Mouse (Mus musculus): ENCODE data around the gene Smim4. TPM values are rescaled to one million over a fixed set of nuclear protein-coding genes. Genes with fewer than 3 reads are reported as not detected.

The Smim4 gene
- polyA plus RNA-seq, 1 experiment from 2014 or later: 58.7 TPM

- Histone ChIP-seq H3K9me3 (ENCODE audit: control insufficient read depth, low read length) (no peaks in the 10 kb centered on the region), H3K36me3 (ENCODE audit: control insufficient read depth, insufficient read depth, low read length) (peaks cover 23% of the 10 kb centered on the region), H3K9ac (ENCODE audit: low read depth, low read length) (peak within 1 kb of the TSS; percentile 7; the same call in 1 of the 2 replicates), H3K27me3 (ENCODE audit: control insufficient read depth, insufficient read depth, low read length) (no peaks in the 10 kb centered on the region), H3K4me2 (replicated peaks; ENCODE audit: low read depth, low read length) (peak within 1 kb of the TSS; percentile 5; the same call in 1 of the 2 replicates), H3K4me1 (replicated peaks; ENCODE audit: control insufficient read depth, insufficient read depth, low read length) (no peaks in the 10 kb centered on the region), H3K4me3 (ENCODE audit: low read depth, low read length) (0 out of 2 replicates have a peak within 1 kb of the TSS, but pooled peaks have one; percentile 0), H3K27ac (ENCODE audit: low read depth, low read length) (no peak within 1 kb of the TSS)
- WGBS: 66% methylated on average over 10 of the region's 10 CpGs
- ATAC-seq (ENCODE audit: low FRiP score) (no peak), DNase-seq (ENCODE audit: low spot score) (no peak)
These were observed 39.7 kb upstream of the Smim4 start, which contains the start of gene Stab1 for GRCm38 (mm10) chr14:31168425-31168824. TSS of gene Stab1 (minus strand) at chr14:31168641.

- H3K9me3 ChIP-seq (ENCODE audit: control insufficient read depth, low read length): no peaks in the 10 kb centered on the region
- 78% methylated on average over 9 of the region's 9 CpGs for WGBS
- no peaks in the 10 kb centered on the region for H3K27me3 ChIP-seq (ENCODE audit: control insufficient read depth, insufficient read depth, low read length)
- no peak overlapping the region for H3K9ac ChIP-seq (ENCODE audit: low read depth, low read length)
- ATAC-seq (ENCODE audit: low FRiP score): no peak
- no peak overlapping the region for H3K4me2 ChIP-seq (replicated peaks; ENCODE audit: low read depth, low read length)
- no peak for DNase-seq (ENCODE audit: low spot score)
- peaks cover 14% of the 10 kb centered on the region; the same call in 1 of the 2 replicates for H3K36me3 ChIP-seq (ENCODE audit: control insufficient read depth, insufficient read depth, low read length)
- H3K4me1 ChIP-seq (replicated peaks; ENCODE audit: control insufficient read depth, insufficient read depth, low read length): no peaks in the 10 kb centered on the region
- H3K27ac ChIP-seq (ENCODE audit: low read depth, low read length): no peak overlapping the region
- H3K4me3 ChIP-seq (ENCODE audit: low read depth, low read length): no peak overlapping the region
These were observed 38.1 kb upstream of the Smim4 start for GRCm38 (mm10) chr14:31166827-31167226.

GRCm38 (mm10) chr14:31165991-31166630 lies 37.4 kb upstream of the Smim4 start:
- no peak for ATAC-seq (ENCODE audit: low FRiP score)
- no peak overlapping the region for H3K4me3 ChIP-seq (ENCODE audit: low read depth, low read length)
- 51% methylated on average over 9 of the region's 10 CpGs for WGBS
- no peak overlapping the region for H3K4me2 ChIP-seq (replicated peaks; ENCODE audit: low read depth, low read length)
- H3K27ac ChIP-seq (ENCODE audit: low read depth, low read length): no peak overlapping the region
- peaks cover 8% of the 10 kb centered on the region; the same call in 1 of the 2 replicates for H3K36me3 ChIP-seq (ENCODE audit: control insufficient read depth, insufficient read depth, low read length)
- no peak overlapping the region for H3K9ac ChIP-seq (ENCODE audit: low read depth, low read length)
- no peaks in the 10 kb centered on the region for H3K27me3 ChIP-seq (ENCODE audit: control insufficient read depth, insufficient read depth, low read length)
- no peaks in the 10 kb centered on the region for H3K9me3 ChIP-seq (ENCODE audit: control insufficient read depth, low read length)
- H3K4me1 ChIP-seq (replicated peaks; ENCODE audit: control insufficient read depth, insufficient read depth, low read length): no peaks in the 10 kb centered on the region
- DNase-seq (ENCODE audit: low spot score): no peak

- H3K36me3 ChIP-seq (ENCODE audit: control insufficient read depth, insufficient read depth, low read length): peaks cover 1% of the 10 kb centered on the region; the same call in 1 of the 2 replicates
- 48% methylated on average over 7 of the region's 7 CpGs for WGBS
- H3K4me2 ChIP-seq (replicated peaks; ENCODE audit: low read depth, low read length): no peak overlapping the region
- no peaks in the 10 kb centered on the region for H3K4me1 ChIP-seq (replicated peaks; ENCODE audit: control insufficient read depth, insufficient read depth, low read length)
- DNase-seq (ENCODE audit: low spot score) (no peak), ATAC-seq (ENCODE audit: low FRiP score) (no peak)
- H3K9me3 ChIP-seq (ENCODE audit: control insufficient read depth, low read length): no peaks in the 10 kb centered on the region
- H3K27ac ChIP-seq (ENCODE audit: low read depth, low read length): no peak overlapping the region
- H3K27me3 ChIP-seq (ENCODE audit: control insufficient read depth, insufficient read depth, low read length): no peaks in the 10 kb centered on the region
- H3K4me3 ChIP-seq (ENCODE audit: low read depth, low read length): no peak overlapping the region
- H3K9ac ChIP-seq (ENCODE audit: low read depth, low read length): no peak overlapping the region
These were observed 36.7 kb upstream of the Smim4 start for GRCm38 (mm10) chr14:31165458-31165857.

- Histone ChIP-seq H3K36me3 (ENCODE audit: control insufficient read depth, insufficient read depth, low read length) (no peaks in the 10 kb centered on the region), H3K9me3 (ENCODE audit: control insufficient read depth, low read length) (no peaks in the 10 kb centered on the region), H3K27ac (ENCODE audit: low read depth, low read length) (no peak overlapping the region), H3K4me2 (replicated peaks; ENCODE audit: low read depth, low read length) (no peak overlapping the region), H3K4me1 (replicated peaks; ENCODE audit: control insufficient read depth, insufficient read depth, low read length) (no peaks in the 10 kb centered on the region), H3K9ac (ENCODE audit: low read depth, low read length) (no peak overlapping the region), H3K27me3 (ENCODE audit: control insufficient read depth, insufficient read depth, low read length) (no peaks in the 10 kb centered on the region), H3K4me3 (ENCODE audit: low read depth, low read length) (no peak overlapping the region)
- WGBS: 73% methylated on average over 2 of the region's 2 CpGs
- no peak for DNase-seq (ENCODE audit: low spot score)
- no peak for ATAC-seq (ENCODE audit: low FRiP score)
These were observed 36.3 kb upstream of the Smim4 start for GRCm38 (mm10) chr14:31165010-31165409.

GRCm38 (mm10) chr14:31164067-31164466 lies 35.3 kb upstream of the Smim4 start:
- Histone ChIP-seq H3K4me1 (replicated peaks; ENCODE audit: control insufficient read depth, insufficient read depth, low read length) (no peaks in the 10 kb centered on the region), H3K9me3 (ENCODE audit: control insufficient read depth, low read length) (no peaks in the 10 kb centered on the region), H3K36me3 (ENCODE audit: control insufficient read depth, insufficient read depth, low read length) (no peaks in the 10 kb centered on the region), H3K9ac (ENCODE audit: low read depth, low read length) (no peak overlapping the region), H3K27me3 (ENCODE audit: control insufficient read depth, insufficient read depth, low read length) (no peaks in the 10 kb centered on the region), H3K27ac (ENCODE audit: low read depth, low read length) (no peak overlapping the region), H3K4me2 (replicated peaks; ENCODE audit: low read depth, low read length) (no peak overlapping the region), H3K4me3 (ENCODE audit: low read depth, low read length) (no peak overlapping the region)
- WGBS: 85% methylated on average over 8 of the region's 8 CpGs
- no peak for DNase-seq (ENCODE audit: low spot score)
- no peak for ATAC-seq (ENCODE audit: low FRiP score)

- no peak overlapping the region for H3K4me3 ChIP-seq (ENCODE audit: low read depth, low read length)
- DNase-seq (ENCODE audit: low spot score) (no peak), ATAC-seq (ENCODE audit: low FRiP score) (no peak)
- no peaks in the 10 kb centered on the region for H3K27me3 ChIP-seq (ENCODE audit: control insufficient read depth, insufficient read depth, low read length)
- no peak overlapping the region for H3K9ac ChIP-seq (ENCODE audit: low read depth, low read length)
- no peak overlapping the region for H3K27ac ChIP-seq (ENCODE audit: low read depth, low read length)
- H3K4me1 ChIP-seq (replicated peaks; ENCODE audit: control insufficient read depth, insufficient read depth, low read length): no peaks in the 10 kb centered on the region
- H3K9me3 ChIP-seq (ENCODE audit: control insufficient read depth, low read length): no peaks in the 10 kb centered on the region
- H3K36me3 ChIP-seq (ENCODE audit: control insufficient read depth, insufficient read depth, low read length): no peaks in the 10 kb centered on the region
- H3K4me2 ChIP-seq (replicated peaks; ENCODE audit: low read depth, low read length): no peak overlapping the region
- 72% methylated on average over 10 of the region's 10 CpGs for WGBS
These were observed 32.9 kb upstream of the Smim4 start for GRCm38 (mm10) chr14:31161638-31162037.

- Histone ChIP-seq H3K27ac (ENCODE audit: low read depth, low read length) (no peak overlapping the region), H3K4me3 (ENCODE audit: low read depth, low read length) (no peak overlapping the region), H3K9ac (ENCODE audit: low read depth, low read length) (no peak overlapping the region), H3K4me1 (replicated peaks; ENCODE audit: control insufficient read depth, insufficient read depth, low read length) (no peaks in the 10 kb centered on the region), H3K4me2 (replicated peaks; ENCODE audit: low read depth, low read length) (no peak overlapping the region), H3K36me3 (ENCODE audit: control insufficient read depth, insufficient read depth, low read length) (no peaks in the 10 kb centered on the region), H3K9me3 (ENCODE audit: control insufficient read depth, low read length) (no peaks in the 10 kb centered on the region), H3K27me3 (ENCODE audit: control insufficient read depth, insufficient read depth, low read length) (no peaks in the 10 kb centered on the region)
- 91% methylated on average over 7 of the region's 7 CpGs for WGBS
- DNase-seq (ENCODE audit: low spot score): no peak
- ATAC-seq (ENCODE audit: low FRiP score): no peak
These were observed 32.4 kb upstream of the Smim4 start for GRCm38 (mm10) chr14:31161191-31161590.

All from hindbrain, embryonic 11.5 days (tissue).